Mouse (Mus musculus) testis, postnatal 10 days (tissue): ENCODE data around the gene Sec22a.

ENCODE experiments used
- DNase-seq: peaks from one replicate; pipeline ENCODE4 v3.0.0; 2021; ENCODE audit warnings: low spot score

Gene Sec22a

DNA sequence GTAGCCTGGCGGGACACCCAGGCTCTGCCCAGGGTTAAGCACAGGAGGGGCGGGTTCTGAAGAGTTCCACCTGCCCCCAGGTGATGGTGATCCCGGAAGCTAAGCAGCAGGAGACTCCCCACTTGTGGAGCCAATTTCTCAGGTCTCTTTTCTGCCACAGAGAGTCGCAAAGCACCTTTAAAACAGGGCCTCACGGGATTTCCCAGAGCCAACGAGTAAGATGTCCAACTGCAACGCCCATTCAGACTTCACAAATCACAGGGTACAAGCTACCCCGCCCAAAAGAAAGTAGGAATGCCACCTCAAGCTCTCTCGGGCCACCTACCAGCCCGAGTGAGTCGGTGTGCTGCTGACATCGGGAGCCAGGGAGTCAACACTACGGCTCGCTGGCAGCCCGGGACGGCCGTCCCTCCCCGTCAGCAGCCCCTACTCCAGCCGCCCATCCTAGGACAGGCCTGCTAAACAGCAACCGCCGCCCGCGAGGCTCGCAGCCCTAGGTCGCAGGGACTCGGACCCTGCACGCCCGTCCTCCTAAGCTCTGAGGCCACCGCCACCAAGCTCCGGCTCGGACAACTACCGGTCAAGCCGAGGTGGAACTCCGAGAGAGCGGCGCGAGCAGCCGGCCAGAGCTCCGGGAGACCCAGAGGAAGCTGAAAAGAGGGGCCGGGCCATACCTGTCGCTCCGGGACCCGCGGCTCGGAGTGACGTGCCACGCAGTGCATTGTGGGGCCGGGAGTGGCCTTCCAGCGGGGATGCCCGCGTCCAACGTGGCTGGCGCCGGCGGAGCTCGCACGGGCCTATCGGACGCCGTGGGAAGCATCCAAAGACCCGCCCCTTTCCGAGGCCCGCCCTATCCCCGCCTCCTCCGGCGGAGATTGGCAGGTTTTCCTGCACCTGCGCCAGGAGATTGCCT lies at the start of gene Sec22a:
TSS of gene Sec22a (minus strand) at position 769 of the 913 bp plus-strand sequence.
- DNase-seq: peak; percentile 96

- DNase-seq: no peak
Observed at GRCm38 (mm10) chr16:35406706-35407105, 43.0 kb upstream of the Sec22a start.

DNA sequence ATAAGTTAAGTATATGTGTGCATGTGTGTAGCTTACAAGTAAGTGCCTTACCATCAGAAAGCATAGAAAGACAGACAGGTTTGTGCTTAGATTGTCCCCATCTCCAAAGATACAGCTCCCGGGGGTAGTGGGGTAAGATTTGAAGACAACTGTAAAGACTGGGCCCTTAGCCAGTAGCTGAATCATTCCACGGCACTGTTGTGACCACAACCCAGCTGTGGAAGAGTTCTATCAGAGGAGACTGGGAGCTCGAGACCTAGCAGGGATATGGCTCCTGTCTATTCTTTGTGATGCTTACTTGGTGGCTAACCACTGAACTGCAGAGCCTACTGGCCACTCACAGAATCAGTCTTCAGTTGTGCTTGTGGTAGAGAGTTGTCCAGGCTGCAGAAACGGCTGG lies 42.4 kb upstream of the Sec22a start:
- DNase-seq: no peak

GRCm38 (mm10) chr16:35405348-35406080 lies 41.8 kb upstream of the Sec22a start:
- DNase-seq: no peak

DNA sequence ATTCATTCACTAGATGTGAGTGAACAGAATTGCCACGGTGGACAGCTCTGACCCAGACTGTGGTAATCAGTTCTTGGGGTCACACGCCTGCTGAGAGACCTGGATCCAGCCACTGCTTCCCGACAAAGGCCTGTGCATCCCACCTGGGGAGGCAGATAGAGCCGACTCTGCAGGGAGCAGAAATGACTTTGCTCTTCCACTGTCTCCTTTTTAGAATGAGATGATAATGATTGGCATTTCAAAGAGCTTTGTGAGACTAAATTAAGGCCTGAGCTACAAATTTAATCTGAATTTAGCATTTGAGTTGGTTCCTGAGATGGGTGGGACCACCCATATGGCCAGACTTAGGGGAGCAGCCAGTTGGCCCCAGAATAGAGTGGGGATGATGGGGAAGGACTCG lies 41.1 kb upstream of the Sec22a start:
- no peak for DNase-seq

DNA sequence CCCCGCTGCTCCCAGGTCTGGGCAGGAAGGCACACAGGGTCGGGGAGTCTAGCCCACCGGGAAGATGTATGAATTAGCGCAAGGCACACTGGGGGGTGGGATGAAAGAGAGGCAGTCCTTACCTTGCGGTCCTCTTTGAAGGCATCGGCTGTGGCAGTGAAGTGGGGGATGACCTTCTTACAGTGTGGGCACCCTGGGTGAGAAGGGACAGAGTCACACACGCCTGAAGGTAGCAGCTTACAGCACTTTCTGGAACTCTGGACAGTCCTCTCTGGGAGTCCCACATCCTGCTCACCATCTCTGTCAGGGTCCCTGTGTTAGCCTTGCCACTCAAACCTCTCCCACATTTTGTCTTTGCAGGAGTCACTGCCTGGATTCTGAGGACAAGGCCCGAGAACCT lies 40.2 kb upstream of the Sec22a start:
- DNase-seq: no peak

DNA sequence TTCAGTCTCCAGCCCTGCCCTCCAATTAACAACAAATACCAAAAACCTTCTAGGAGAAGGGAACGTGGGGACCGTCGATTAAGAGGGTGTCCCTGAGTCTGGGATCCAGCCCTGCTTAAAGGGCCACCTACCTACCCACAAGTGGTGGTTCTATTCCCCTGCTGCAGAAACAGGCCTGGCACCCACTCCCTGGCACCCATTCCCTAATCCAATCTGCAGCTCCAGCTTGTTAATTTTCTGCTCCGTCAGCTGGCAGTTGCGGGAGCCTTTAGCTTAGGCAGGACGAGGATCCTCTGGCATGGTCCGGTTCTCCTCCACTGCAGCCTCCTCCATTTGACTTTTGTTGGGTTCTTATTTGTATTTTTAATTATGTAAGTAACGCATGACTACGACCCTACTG lies 39.6 kb upstream of the Sec22a start:
- no peak for DNase-seq

- no peak for DNase-seq
Observed at GRCm38 (mm10) chr16:35392813-35393212, 29.1 kb upstream of the Sec22a start.

- no peak for DNase-seq
Observed at GRCm38 (mm10) chr16:35385654-35386053, 21.9 kb upstream of the Sec22a start.

DNA sequence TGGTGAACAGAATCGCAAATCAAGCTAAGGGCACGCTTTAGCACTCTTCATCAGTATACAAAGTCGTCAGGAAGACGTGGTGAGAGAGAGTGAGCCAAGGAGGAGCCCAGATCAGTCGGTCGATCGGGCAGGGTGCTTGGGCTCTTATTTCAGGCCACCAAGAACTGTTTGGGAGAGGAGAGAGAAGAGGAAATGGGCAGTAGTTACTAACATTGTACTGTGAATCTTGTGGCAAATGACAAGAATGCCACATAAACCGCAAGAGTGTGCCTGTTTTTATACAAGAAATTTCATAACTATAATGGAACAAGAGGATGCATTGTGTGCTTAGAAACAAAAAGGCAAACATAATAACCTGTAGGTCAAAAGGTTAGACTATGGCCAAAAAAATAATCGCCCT lies 16.3 kb upstream of the Sec22a start:
- DNase-seq: no peak

DNA sequence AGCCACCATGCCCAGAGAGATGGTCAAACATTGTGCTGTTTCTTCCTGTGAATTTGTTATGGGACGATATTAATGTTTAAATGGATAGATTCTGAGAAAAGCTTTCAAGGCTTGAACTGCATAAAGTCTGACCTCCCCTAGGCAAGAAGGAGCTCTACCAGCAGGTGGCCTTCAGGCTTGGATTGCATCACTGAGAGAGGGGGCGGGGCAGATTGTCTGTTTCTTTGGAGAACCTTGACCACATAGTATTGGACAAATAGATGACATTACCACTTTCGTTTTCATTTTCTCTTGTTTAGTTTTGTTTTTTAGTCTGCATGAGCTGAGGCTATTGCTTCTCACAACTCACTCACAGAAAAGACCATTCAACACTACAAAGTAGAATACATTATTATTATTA lies 15.6 kb upstream of the Sec22a start:
- peak; percentile 58 for DNase-seq

GRCm38 (mm10) chr16:35364063-35364428 lies 328 bp upstream of the Sec22a start:
- no peak for DNase-seq

- DNase-seq: no peak
Observed at GRCm38 (mm10) chr16:35362221-35362620, 1.5 kb downstream of the Sec22a start.

GRCm38 (mm10) chr16:35360593-35360992 lies 3.1 kb downstream of the Sec22a start:
- peak; percentile 80 for DNase-seq

- DNase-seq: no peak
Observed at GRCm38 (mm10) chr16:35357449-35357848, 6.3 kb downstream of the Sec22a start.

DNA sequence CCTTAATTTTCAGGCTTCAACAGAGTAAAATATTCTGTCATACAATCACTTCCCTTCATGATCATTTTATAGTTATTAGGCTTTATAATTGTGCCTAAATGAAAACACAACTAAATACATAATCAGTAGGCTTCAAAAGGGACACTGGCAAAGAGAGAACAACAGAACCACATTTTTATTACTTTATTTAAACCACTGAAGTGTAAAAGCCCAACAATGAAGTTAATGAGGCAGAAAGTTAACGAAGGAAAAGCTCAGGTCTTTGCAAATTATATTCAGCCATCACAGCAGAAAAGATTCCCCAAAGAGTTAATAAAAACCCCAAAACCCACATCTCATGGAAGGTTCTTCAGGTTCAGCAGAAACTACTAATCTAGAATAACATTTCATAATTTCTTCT lies 33.3 kb downstream of the Sec22a start:
- DNase-seq: no peak

DNA sequence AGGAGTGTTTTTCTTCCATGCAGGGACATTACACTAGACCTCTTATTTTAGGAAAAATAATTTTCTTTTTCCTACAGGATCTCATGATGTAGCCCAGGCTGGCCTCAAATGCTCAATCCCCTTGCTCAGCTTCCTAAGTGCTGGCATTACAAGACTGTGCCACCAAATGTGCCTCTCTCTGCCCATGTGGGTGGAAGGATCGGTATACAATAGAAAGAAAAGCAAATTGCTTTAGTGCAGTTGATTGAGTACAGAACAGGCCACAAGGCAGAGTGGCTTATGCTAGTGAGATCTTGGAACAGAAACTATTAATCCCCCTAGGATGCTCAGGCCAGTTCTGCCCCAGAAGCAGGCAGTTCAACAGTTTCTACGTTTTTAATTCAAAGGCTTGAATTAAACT lies 43.9 kb downstream of the Sec22a start:
- no peak for DNase-seq

- no peak for DNase-seq
Observed at GRCm38 (mm10) chr16:35319335-35319734, 44.4 kb downstream of the Sec22a start.

- no peak for DNase-seq
Observed at GRCm38 (mm10) chr16:35318397-35318796, 45.3 kb downstream of the Sec22a start.

- DNase-seq: no peak
Observed at GRCm38 (mm10) chr16:35317460-35317859, 46.3 kb downstream of the Sec22a start.

DNA sequence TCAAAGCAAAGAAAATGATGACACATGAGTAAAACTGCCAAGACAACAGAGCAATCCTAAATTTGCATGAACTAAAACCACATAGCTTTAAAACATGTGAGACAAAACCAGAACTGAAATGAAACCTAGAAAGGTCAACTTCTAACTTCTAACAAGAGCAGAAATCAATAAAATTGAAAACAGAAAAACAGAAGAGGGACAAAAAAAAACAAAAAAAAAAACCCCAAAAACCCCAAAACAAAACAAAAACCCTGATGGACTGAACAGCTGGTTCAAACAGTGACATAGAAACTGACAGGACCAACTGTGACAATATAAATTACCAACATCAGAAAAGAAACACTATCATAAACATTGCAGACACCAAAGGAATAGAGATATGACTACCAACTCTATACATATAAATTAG lies 46.9 kb downstream of the Sec22a start:
- no peak for DNase-seq

GRCm38 (mm10) chr16:35315496-35315895 lies 48.2 kb downstream of the Sec22a start:
- DNase-seq: no peak

DNA sequence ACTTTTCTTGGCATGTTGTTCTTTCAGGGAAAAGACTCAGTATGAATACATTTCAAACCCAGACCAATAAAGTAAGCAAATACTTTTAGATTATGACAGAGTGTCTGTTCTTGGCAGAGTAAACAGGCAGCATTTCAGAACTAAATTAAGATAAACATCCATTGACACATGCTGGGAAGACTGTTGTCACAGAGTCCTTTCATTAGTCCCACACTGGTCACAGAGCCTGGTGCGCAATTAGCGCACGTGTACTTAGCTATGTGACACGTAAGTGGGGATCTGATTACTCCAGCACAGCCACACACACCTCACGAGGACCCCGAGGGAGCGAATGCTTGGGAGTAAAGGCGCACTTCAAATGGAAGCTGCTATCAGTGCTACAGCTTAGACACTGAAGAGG lies 52.1 kb downstream of the Sec22a start:
- no peak for DNase-seq
